Mouse (Mus musculus) CH12.LX (cell line): ENCODE measurements around the gene Psap. TPM values are rescaled to one million over a fixed set of nuclear protein-coding genes. Genes with fewer than 3 reads are reported as not detected.

Experiments
- DNase-seq: peaks from one replicate; pipeline ENCODE4 v3.0.0-alpha.2; 2013; ENCODE audit errors: extremely low read depth
- H3K27ac ChIP-seq: 2 replicates; pipeline ENCODE4 v1.5.1; 2012; ENCODE audit warnings: low read depth, mild to moderate bottlenecking, control low read depth, moderate library complexity; ENCODE audit not compliant: insufficient read depth
- H3K27me3 ChIP-seq: replicated peaks from 2 replicates; pipeline ENCODE3; 2012; ENCODE audit warnings: inconsistent platforms
- H3K36me3 ChIP-seq, 2 experiments: replicated peaks in 1 of 2; 2 replicates each; pipeline versions ENCODE3 to v1.6.1; 2012; ENCODE audit warnings: inconsistent platforms in 1 of 2, low read length in 1 of 2, mild to moderate bottlenecking in 1 of 2, mixed read lengths in 1 of 2, moderate library complexity in 1 of 2; ENCODE audit not compliant: control insufficient read depth in 1 of 2, insufficient read depth in 1 of 2
- H3K4me1 ChIP-seq, 2 experiments: 2 replicates each; pipeline ENCODE4 v1.6.1; 2012; ENCODE audit warnings: inconsistent platforms in 1 of 2, moderate library complexity in 1 of 2; ENCODE audit not compliant: insufficient read depth in 2 of 2, control insufficient read depth in 1 of 2
- H3K4me2 ChIP-seq: 2 replicates; pipeline ENCODE4 v1.6.1; 2012; ENCODE audit warnings: low read depth, mild to moderate bottlenecking, control low read depth; ENCODE audit not compliant: poor library complexity, insufficient read depth, severe bottlenecking
- H3K4me3 ChIP-seq, 3 experiments: fragments of 150-350 bp in 1 of 3; sonication (generic) in 1 of 3; replicated peaks in 1 of 3; 2 replicates each; pipeline versions ENCODE3 to v1.5.1; 2011 to 2012; ENCODE audit warnings: low read depth in 2 of 3, low read length in 2 of 3, mild to moderate bottlenecking in 2 of 3, moderate library complexity in 2 of 3, control low read depth in 1 of 3, improper control_type of control experiment in 1 of 3, inconsistent platforms in 1 of 3, mixed read lengths in 1 of 3; ENCODE audit not compliant: poor library complexity in 1 of 3
- H3K79me2 ChIP-seq: replicated peaks from 2 replicates; pipeline ENCODE4 v1.6.1; 2012; ENCODE audit warnings: mild to moderate bottlenecking, moderate library complexity; ENCODE audit not compliant: control insufficient read depth, poor library complexity, insufficient read depth, severe bottlenecking; ENCODE audit errors: extremely low read depth
- H3K9ac ChIP-seq: 2 replicates; pipeline ENCODE4 v1.6.1; 2012; ENCODE audit warnings: low read depth, mild to moderate bottlenecking, control low read depth, moderate library complexity; ENCODE audit not compliant: insufficient read depth
- H3K9me3 ChIP-seq: replicated peaks from 2 replicates; pipeline ENCODE3; 2012; ENCODE audit warnings: low read length, inconsistent platforms, mixed read lengths
- BHLHE40 ChIP-seq: IDR thresholded peaks from 2 replicates; pipeline ENCODE4 v1.6.1; 2011; ENCODE audit warnings: mild to moderate bottlenecking, low read depth, low read length, improper control_type of control experiment
- CHD1 ChIP-seq: IDR thresholded peaks from 2 replicates; pipeline ENCODE4 v1.6.1; 2012; ENCODE audit warnings: low read depth, low read length, improper control_type of control experiment, inconsistent platforms
- CTCF ChIP-seq, 2 experiments: IDR thresholded peaks in 1 of 2; conservative IDR thresholded peaks in 1 of 2; 2 replicates each; pipeline ENCODE4 v1.5.1; 2011 to 2012; ENCODE audit warnings: low read depth in 2 of 2, low read length in 2 of 2, improper control_type of control experiment in 1 of 2, inconsistent platforms in 1 of 2, mild to moderate bottlenecking in 1 of 2, moderate library complexity in 1 of 2
- EP300 ChIP-seq: IDR thresholded peaks from 2 replicates; pipeline ENCODE4 v1.6.1; 2011; ENCODE audit warnings: low read length, improper control_type of control experiment
- ETS1 ChIP-seq: conservative IDR thresholded peaks from 2 replicates; pipeline ENCODE4 v1.6.1; 2012; ENCODE audit warnings: low read depth, mild to moderate bottlenecking, inconsistent platforms, low read length, improper control_type of control experiment, moderate library complexity
- HCFC1 ChIP-seq: IDR thresholded peaks from 2 replicates; pipeline ENCODE4 v1.6.1; 2012; ENCODE audit warnings: low read depth, mild to moderate bottlenecking, inconsistent platforms, low read length, improper control_type of control experiment
- IRF4 ChIP-seq: IDR thresholded peaks from 2 replicates; pipeline ENCODE4 v1.6.1; 2014; ENCODE audit warnings: low read depth, mild to moderate bottlenecking, inconsistent platforms, low read length, improper control_type of control experiment
- JUN ChIP-seq: IDR thresholded peaks from 2 replicates; pipeline ENCODE4 v1.6.1; 2011; ENCODE audit warnings: low read depth, mild to moderate bottlenecking, low read length, improper control_type of control experiment, moderate library complexity; ENCODE audit not compliant: insufficient read depth
- JUND ChIP-seq: conservative IDR thresholded peaks from 2 replicates; pipeline ENCODE4 v1.6.1; 2011; ENCODE audit warnings: low read depth, low read length, improper control_type of control experiment
- KAT2A ChIP-seq: IDR thresholded peaks from 2 replicates; pipeline ENCODE4 v1.6.1; 2012; ENCODE audit warnings: low read length, improper control_type of control experiment, inconsistent platforms; ENCODE audit not compliant: insufficient replicate concordance
- MAFK ChIP-seq: IDR thresholded peaks from 2 replicates; pipeline ENCODE4 v1.6.1; 2011; ENCODE audit warnings: low read length, improper control_type of control experiment; ENCODE audit not compliant: insufficient replicate concordance
- MAX ChIP-seq: IDR thresholded peaks from 2 replicates; pipeline ENCODE4 v1.6.1; 2011; ENCODE audit warnings: low read length, improper control_type of control experiment
- MAZ ChIP-seq: IDR thresholded peaks from 2 replicates; pipeline ENCODE4 v1.6.1; 2012; ENCODE audit warnings: low read depth, mild to moderate bottlenecking, inconsistent platforms, low read length, improper control_type of control experiment, moderate library complexity
- MEF2A ChIP-seq: IDR thresholded peaks from 2 replicates; pipeline ENCODE4 v1.6.1; 2014; ENCODE audit warnings: low read depth, mild to moderate bottlenecking, inconsistent platforms, low read length, improper control_type of control experiment, borderline replicate concordance
- MYC ChIP-seq: IDR thresholded peaks from 2 replicates; pipeline ENCODE4 v1.6.1; 2011; ENCODE audit warnings: low read depth, mild to moderate bottlenecking, improper control_type of control experiment, low read length
- NELFE ChIP-seq: IDR thresholded peaks from 2 replicates; pipeline ENCODE4 v1.6.1; 2011; ENCODE audit warnings: low read depth, low read length, improper control_type of control experiment
- NRF1 ChIP-seq: IDR thresholded peaks from 2 replicates; pipeline ENCODE4 v1.6.1; 2014; ENCODE audit warnings: low read depth, mild to moderate bottlenecking, inconsistent platforms, low read length, improper control_type of control experiment, moderate library complexity
- PAX5 ChIP-seq: IDR thresholded peaks from 2 replicates; pipeline ENCODE4 v1.6.1; 2012; ENCODE audit warnings: low read length, inconsistent platforms, mixed read lengths
- POLR2A ChIP-seq: IDR thresholded peaks from 2 replicates; pipeline ENCODE4 v1.6.1; 2011; ENCODE audit warnings: low read depth, mild to moderate bottlenecking, improper control_type of control experiment, low read length
- POLR2AphosphoS2 ChIP-seq: IDR thresholded peaks from 2 replicates; pipeline ENCODE4 v1.6.1; 2011; ENCODE audit warnings: low read depth, low read length, improper control_type of control experiment
- RAD21 ChIP-seq: IDR thresholded peaks from 2 replicates; pipeline ENCODE4 v1.6.1; 2011; ENCODE audit warnings: low read depth, mild to moderate bottlenecking, low read length, improper control_type of control experiment, moderate library complexity
- RCOR1 ChIP-seq: conservative IDR thresholded peaks from 2 replicates; pipeline ENCODE4 v1.6.1; 2012; ENCODE audit warnings: low read depth, mild to moderate bottlenecking, inconsistent platforms, low read length, improper control_type of control experiment
- SIN3A ChIP-seq: IDR thresholded peaks from 2 replicates; pipeline ENCODE4 v1.6.1; 2012; ENCODE audit warnings: low read length, improper control_type of control experiment, inconsistent platforms
- SMC3 ChIP-seq: IDR thresholded peaks from 2 replicates; pipeline ENCODE4 v1.6.1; 2011; ENCODE audit warnings: low read depth, low read length, improper control_type of control experiment
- TCF12 ChIP-seq: IDR thresholded peaks from 2 replicates; pipeline ENCODE4 v1.6.1; 2014; ENCODE audit warnings: low read depth, mild to moderate bottlenecking, inconsistent platforms, low read length, improper control_type of control experiment
- UBTF ChIP-seq: IDR thresholded peaks from 2 replicates; pipeline ENCODE4 v1.6.1; 2012; ENCODE audit warnings: low read depth, mild to moderate bottlenecking, inconsistent platforms, low read length, improper control_type of control experiment, moderate library complexity
- USF1 ChIP-seq: IDR thresholded peaks from 2 replicates; pipeline ENCODE4 v1.6.1; 2014; ENCODE audit warnings: low read depth, mild to moderate bottlenecking, inconsistent platforms, low read length, improper control_type of control experiment
- USF2 ChIP-seq: conservative IDR thresholded peaks from 2 replicates; pipeline ENCODE4 v1.6.1; 2011; ENCODE audit warnings: low read depth, low read length, improper control_type of control experiment
- ZC3H11A ChIP-seq: IDR thresholded peaks from 2 replicates; pipeline ENCODE4 v1.6.1; 2012; ENCODE audit warnings: low read depth, mild to moderate bottlenecking, inconsistent platforms, low read length, improper control_type of control experiment
- ZMIZ1 ChIP-seq: IDR thresholded peaks from 2 replicates; pipeline ENCODE4 v1.6.1; 2012; ENCODE audit warnings: low read depth, mild to moderate bottlenecking, inconsistent platforms, low read length, improper control_type of control experiment
- ZNF384 ChIP-seq: IDR thresholded peaks from 2 replicates; pipeline ENCODE4 v1.6.1; 2012; ENCODE audit warnings: low read depth, low read length, improper control_type of control experiment, inconsistent platforms
- dilution Hi-C: fragments of 300-500 bp; cut with MboI; formaldehyde crosslinking; loops from 2 replicates; pipeline ENCODE4 v1.14.3; 2020; ENCODE audit warnings: low sequenced_read_pairs; ENCODE audit not compliant: extremely low pct_unique_long_range_greater_than_20kb, extremely low pct_ligation_motif_present
- in situ Hi-C: fragments of 300-500 bp; cut with MboI; formaldehyde crosslinking; loops from 3 replicates; pipeline ENCODE4 v1.14.3; 2019; ENCODE audit warnings: low sequenced_read_pairs, low pct_ligation_motif_present, low pct_unique_long_range_greater_than_20kb, mixed read lengths
- polyA plus RNA-seq: library from polyadenylated mRNA; unstranded; fragments of >175 nt; gene quantifications from 2 replicates; pipeline ENCODE4 v1.2.1, GENCODE M21; 2012; ENCODE audit warnings: low read depth; ENCODE audit not compliant: insufficient read length
- total RNA-seq, 2 experiments: library from RNA; depleted of rRNA; stranded (reverse); fragments of 300-350 nt in 1 of 2; fragments of >200 nt in 1 of 2; gene quantifications; 2 replicates each; pipeline ENCODE4 v1.2.3; 2012 to 2014

Gene Psap
- total and polyA plus RNA-seq, 3 experiments: 223 to 470 (median 300) TPM

DNA sequence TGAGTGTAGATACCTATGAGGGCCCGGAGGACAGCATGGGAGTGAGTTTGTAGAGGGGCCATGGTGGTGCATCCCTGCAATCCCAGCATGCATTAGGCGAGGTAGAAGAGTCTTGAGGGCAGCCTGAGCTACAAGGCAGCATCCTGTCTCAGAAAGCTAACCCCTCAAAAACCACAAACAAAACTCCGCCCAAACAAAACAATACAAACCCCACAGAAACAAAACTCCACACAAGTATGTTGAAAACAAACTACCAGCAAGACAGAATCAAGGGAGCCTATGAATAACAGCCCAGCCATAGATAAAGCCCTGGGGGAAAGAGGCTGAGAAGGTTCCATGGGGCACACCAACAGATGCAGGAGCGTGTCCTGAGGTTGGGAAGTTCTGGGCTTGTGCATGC lies 68.6 kb downstream of the Psap start:
- no peaks in the 10 kb centered on the region for H3K9me3 ChIP-seq
- in situ Hi-C loops: no loop called here
- H3K79me2 ChIP-seq: no peaks in the 10 kb centered on the region
- no peak overlapping the region for H3K4me3 ChIP-seq
- H3K4me2 ChIP-seq: peak overlapping the region; percentile 30; the same call in 1 of the 2 replicates
- H3K4me1 ChIP-seq: peaks cover 14 to 44% of the 10 kb centered on the region in 2 experiments
- dilution Hi-C loops: no loop called here
- no peaks in the 10 kb centered on the region for H3K36me3 ChIP-seq
- no peak for DNase-seq
- peaks cover 19% of the 10 kb centered on the region for H3K27me3 ChIP-seq
- H3K27ac ChIP-seq: no peak overlapping the region
- no peak for TF ChIP-seq IRF4
- no peak for TF ChIP-seq SMC3
- TF ChIP-seq CHD1: no peak
- TF ChIP-seq CTCF (conservative IDR thresholded peaks at IDR 0.05 in 1 of 2, IDR thresholded peaks at IDR 0.05 in 1 of 2; ENCODE audit: low read depth in 2 of 2, low read length in 2 of 2): no peak
- H3K9ac ChIP-seq: no peak overlapping the region

DNA sequence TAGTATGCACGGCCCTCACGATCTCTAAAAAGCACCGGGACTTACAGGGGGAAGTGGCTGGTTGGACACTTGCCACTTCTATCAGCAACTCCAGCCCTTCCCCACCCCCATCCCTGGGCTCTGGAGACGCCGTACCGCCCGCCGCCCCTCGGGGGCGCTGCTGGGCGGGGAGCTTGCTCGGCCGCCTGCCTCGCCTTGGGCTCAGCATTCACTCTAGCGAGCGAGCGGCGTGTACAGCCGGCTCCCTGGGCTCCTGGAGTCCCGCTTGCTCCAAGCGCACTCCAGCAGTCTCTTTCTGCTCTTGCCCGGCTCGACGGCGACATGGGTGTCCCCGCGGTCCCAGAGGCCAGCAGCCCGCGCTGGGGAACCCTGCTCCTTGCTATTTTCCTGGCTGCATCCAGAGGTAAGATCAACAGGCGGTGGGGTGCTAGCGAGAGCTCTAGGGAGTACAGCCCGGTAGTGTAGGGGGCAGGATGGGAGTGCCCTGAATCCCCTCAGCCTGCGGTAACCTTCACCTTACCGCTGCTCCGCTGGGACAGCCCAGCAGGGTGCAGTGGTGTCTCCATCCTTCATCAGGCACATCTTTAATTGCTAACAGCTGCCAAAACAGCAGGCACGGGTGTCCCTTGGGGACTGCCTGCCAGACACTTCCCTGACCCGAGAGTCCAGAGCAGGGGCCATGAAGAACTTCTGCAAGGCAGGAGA lies 69.4 kb downstream of the Psap start, which contains the start of gene Vsir:
Gene Vsir, plus strand, starts transcription at position 151 of the 705 bp plus-strand sequence.
- Histone ChIP-seq H3K9me3 (no peaks in the 10 kb centered on the region), H3K9ac (peak within 1 kb of the TSS; percentile 56), H3K4me1 (peaks cover 21 to 52% of the 10 kb centered on the region in 2 experiments), H3K36me3 (no peaks in the 10 kb centered on the region), H3K4me2 (peak within 1 kb of the TSS; percentile 73), H3K4me3 (peak within 1 kb of the TSS; percentile 48 to 75 (median 67)), H3K27me3 (peaks cover 18% of the 10 kb centered on the region), H3K27ac (no peak within 1 kb of the TSS), H3K79me2 (no peaks in the 10 kb centered on the region)
- in situ Hi-C loops: no loop called here
- peak; percentile 69 for DNase-seq
- dilution Hi-C loops: no loop called here
- TF ChIP-seq MAFK (peak; percentile 48; the same call in 1 of the 2 replicates), SIN3A (peak; percentile 75), NELFE (peak; percentile 68), ZNF384 (no peak), USF1 (no peak), JUND (no peak), POLR2AphosphoS2 (no peak), TCF12 (peak; percentile 69; the same call in 1 of the 2 replicates), ZC3H11A (peak; percentile 46; the same call in 1 of the 2 replicates), JUN (no peak), HCFC1 (peak; percentile 51), RAD21 (peak; percentile 67), USF2 (no peak), ETS1 (no peak; the same call in 1 of the 2 replicates), RCOR1 (peak; percentile 76; the same call in 1 of the 2 replicates), ZMIZ1 (peak; percentile 62; the same call in 1 of the 2 replicates), UBTF (peak; percentile 53; the same call in 1 of the 2 replicates), POLR2A (peak; percentile 54; the same call in 1 of the 2 replicates), IRF4 (peak; percentile 74), BHLHE40 (peak; percentile 84), EP300 (no peak), MYC (no peak), KAT2A (no peak), MEF2A (peak; percentile 67; the same call in 1 of the 2 replicates), NRF1 (no peak), SMC3 (peak; percentile 78), MAX (peak; percentile 63; the same call in 1 of the 2 replicates), MAZ (peak; percentile 71; the same call in 1 of the 2 replicates), CTCF (conservative IDR thresholded peaks at IDR 0.05 in 1 of 2, IDR thresholded peaks at IDR 0.05 in 1 of 2; ENCODE audit: low read depth in 2 of 2, low read length in 2 of 2) (peak; percentile 45 to 89), PAX5 (no peak)
